In genomic region chr10:99367757-99368156, GRCm38 (mm10) we compare ENCODE assay signal across 16 mouse cellular contexts.
DNase-seq lines count a peak whose midpoint lies in the region; ATAC-seq and TF ChIP-seq lines count a peak whose summit lies in the region.
"Had no signal": no experiment of that assay in that cellular context is flagged by ENCODE, and none has a peak within 500 bp of the region (broad histone marks: within the 10 kb centered on the region; RNA-seq: fewer than 3 reads in every experiment).

No protein-coding gene starts in this region.

- no peaks in the 10 kb centered on the region for H3K36me3 ChIP-seq in hindbrain, embryonic 15.5 days
- no peaks in the 10 kb centered on the region for H3K36me3 ChIP-seq in hindbrain, embryonic 11.5 days (ENCODE audit: control insufficient read depth, insufficient read depth, low read length)
- H3K36me3 ChIP-seq in midbrain, postnatal 0 days (ENCODE audit: insufficient read depth, low read length), result no peaks in the 10 kb centered on the region
- no peaks in the 10 kb centered on the region for H3K36me3 ChIP-seq in midbrain, embryonic 10.5 days
- H3K36me3 ChIP-seq: intestine, embryonic 15.5 days had no signal

- H3K9me3 ChIP-seq in hindbrain, embryonic 15.5 days, result no peaks in the 10 kb centered on the region
- no peaks in the 10 kb centered on the region for H3K9me3 ChIP-seq in hindbrain, embryonic 11.5 days (ENCODE audit: control insufficient read depth, low read length)
- no peaks in the 10 kb centered on the region for H3K9me3 ChIP-seq in midbrain, postnatal 0 days (ENCODE audit: low read length)
- H3K9me3 ChIP-seq in midbrain, embryonic 10.5 days (replicated peaks), result peaks cover 11% of the 10 kb centered on the region; the same call in 1 of the 2 replicates
- H3K9me3 ChIP-seq: intestine, embryonic 15.5 days had no signal

- no peak for TF ChIP-seq CTCF in midbrain, postnatal 0 days (IDR thresholded peaks at IDR 0.05)

- intact Hi-C loops in left cerebral cortex, postnatal 10 days (cut with DNase I), result loop anchor here (5.0 kb wide), 1 partner anchor 105 kb away; the partner anchor contains the start of gene Dusp6

- H3K27ac ChIP-seq in hindbrain, embryonic 15.5 days (replicated peaks), result no peak overlapping the region
- H3K27ac ChIP-seq in hindbrain, embryonic 11.5 days (ENCODE audit: low read depth, low read length), result no peak overlapping the region
- no peak overlapping the region for H3K27ac ChIP-seq in midbrain, postnatal 0 days (ENCODE audit: low read depth, low read length)
- H3K27ac ChIP-seq in midbrain, embryonic 10.5 days (replicated peaks), result no peak overlapping the region
- H3K27ac ChIP-seq: intestine, embryonic 15.5 days; liver, embryonic 14.5 days; stomach, postnatal 0 days had no signal

- H3K4me2 ChIP-seq in hindbrain, embryonic 15.5 days, result peak overlapping the region; percentile 28; the same call in 1 of the 2 replicates
- no peak overlapping the region for H3K4me2 ChIP-seq in hindbrain, embryonic 11.5 days (replicated peaks; ENCODE audit: low read depth, low read length)
- no peak overlapping the region for H3K4me2 ChIP-seq in midbrain, postnatal 0 days (ENCODE audit: low read depth, low read length, poor library complexity, severe bottlenecking)
- H3K4me2 ChIP-seq: intestine, embryonic 15.5 days; midbrain, embryonic 11.5 days had no signal

- no peak overlapping the region for H3K4me3 ChIP-seq in hindbrain, embryonic 15.5 days
- no peak overlapping the region for H3K4me3 ChIP-seq in hindbrain, embryonic 11.5 days (ENCODE audit: low read depth, low read length)
- no peak overlapping the region for H3K4me3 ChIP-seq in midbrain, postnatal 0 days (ENCODE audit: low read depth, low read length)
- no peak overlapping the region for H3K4me3 ChIP-seq in midbrain, embryonic 10.5 days
- H3K4me3 ChIP-seq: intestine, embryonic 15.5 days had no signal

- H3K4me1 ChIP-seq in hindbrain, embryonic 15.5 days (replicated peaks), result peaks cover 3% of the 10 kb centered on the region; the same call in 1 of the 2 replicates
- H3K4me1 ChIP-seq in hindbrain, embryonic 11.5 days (replicated peaks; ENCODE audit: control insufficient read depth, insufficient read depth, low read length), result no peaks in the 10 kb centered on the region
- H3K4me1 ChIP-seq in midbrain, postnatal 0 days (ENCODE audit: insufficient read depth, low read length), result no peaks in the 10 kb centered on the region
- no peaks in the 10 kb centered on the region for H3K4me1 ChIP-seq in midbrain, embryonic 10.5 days
- H3K4me1 ChIP-seq: intestine, embryonic 15.5 days had no signal

- no peak for DNase-seq in hindbrain, embryonic 11.5 days (ENCODE audit: low spot score)
- peak; percentile 62 for DNase-seq in midbrain, postnatal 0 days (ENCODE audit: low spot score)
- no peak for DNase-seq in midbrain, embryonic 10.5 days (ENCODE audit: low spot score)
- peak; percentile 27 to 56 for DNase-seq in left cerebral cortex, postnatal 10 days (ENCODE audit: extremely low spot score in 1 of 2, low spot score in 2 of 2)
- no peak for DNase-seq in kidney, adult 11 months
- no peak for DNase-seq in urinary bladder, postnatal 14 days (ENCODE audit: low spot score)
- DNase-seq: cerebellum, adult 9-10 months; heart, postnatal 14 days; kidney, postnatal 25 days; lung, postnatal 14 days; thymus, postnatal 25 days had no signal

- H3K9ac ChIP-seq in hindbrain, embryonic 15.5 days, result no peak overlapping the region
- no peak overlapping the region for H3K9ac ChIP-seq in hindbrain, embryonic 11.5 days (ENCODE audit: low read depth, low read length)
- H3K9ac ChIP-seq in midbrain, postnatal 0 days (replicated peaks; ENCODE audit: low read length, poor library complexity, severe bottlenecking), result no peak overlapping the region
- H3K9ac ChIP-seq: intestine, embryonic 15.5 days; liver, embryonic 14.5 days had no signal

- no peaks in the 10 kb centered on the region for H3K27me3 ChIP-seq in hindbrain, embryonic 15.5 days
- H3K27me3 ChIP-seq in hindbrain, embryonic 11.5 days (ENCODE audit: control insufficient read depth, insufficient read depth, low read length), result no peaks in the 10 kb centered on the region
- no peaks in the 10 kb centered on the region for H3K27me3 ChIP-seq in midbrain, postnatal 0 days (ENCODE audit: insufficient read depth, low read length)
- no peaks in the 10 kb centered on the region for H3K27me3 ChIP-seq in midbrain, embryonic 10.5 days (ENCODE audit: low read depth, poor library complexity, severe bottlenecking)
- H3K27me3 ChIP-seq: intestine, embryonic 15.5 days had no signal

- WGBS in hindbrain, embryonic 15.5 days, result 21% methylated on average over 6 of the region's 6 CpGs
- WGBS in hindbrain, embryonic 11.5 days, result 43% methylated on average over 6 of the region's 6 CpGs
- WGBS in midbrain, postnatal 0 days, result 28% methylated on average over 6 of the region's 6 CpGs
- WGBS in midbrain, embryonic 10.5 days, result 50% methylated on average over 6 of the region's 6 CpGs

- ATAC-seq in hindbrain, embryonic 15.5 days (ENCODE audit: low FRiP score, low read depth), result peak; percentile 82
- no peak for ATAC-seq in hindbrain, embryonic 11.5 days (ENCODE audit: low FRiP score)
- peak; percentile 75 for ATAC-seq in midbrain, postnatal 0 days (ENCODE audit: low FRiP score)
- ATAC-seq: intestine, embryonic 15.5 days had no signal

Comparison
In these comparisons a context has a peak if more than half of its experiments do, and no peak if none do; other contexts are left out.
1. DNase-seq: peak in midbrain, postnatal 0 days (single experiment) and left cerebral cortex, postnatal 10 days (2 of 2); none in hindbrain, embryonic 11.5 days (single experiment), midbrain, embryonic 10.5 days (single experiment), kidney, adult 11 months (single experiment) and urinary bladder, postnatal 14 days (single experiment).